Mouse (Mus musculus) heart, embryonic 14.5 days (tissue): ENCODE results near the gene Olfr1412. TPM values are rescaled to one million over a fixed set of nuclear protein-coding genes. Genes with fewer than 3 reads are reported as not detected.

Experiments used
- ATAC-seq: fragments of 200-750 bp; cut with Nextera tagmentation; 2 replicates; pipeline ENCODE4 v1.8.0; 2017; ENCODE audit warnings: low read depth, moderate TSS enrichment; ENCODE audit not compliant: insufficient number of reproducible peaks, insufficient read depth, low FRiP score
- H3K27ac ChIP-seq, 2 experiments: fragments of 200-500 bp in 1 of 2; fragments of 300-500 bp in 1 of 2; sonication (generic) in 1 of 2; replicated peaks in 1 of 2; 2 replicates each; pipeline ENCODE4 v1.5.1; 2012 to 2014; ENCODE audit warnings: low read depth in 2 of 2, low read length in 2 of 2, control low read depth in 1 of 2, mild to moderate bottlenecking in 1 of 2, mixed read lengths in 1 of 2; ENCODE audit not compliant: control insufficient read depth in 1 of 2, insufficient read depth in 1 of 2
- H3K27me3 ChIP-seq: fragments of 300-500 bp; sonication (generic); 2 replicates; pipeline ENCODE4 v1.6.1; 2014; ENCODE audit warnings: mild to moderate bottlenecking, low read length, control low read depth; ENCODE audit not compliant: control insufficient read depth, insufficient read depth
- H3K36me3 ChIP-seq: fragments of 300-500 bp; sonication (generic); 2 replicates; pipeline ENCODE4 v1.6.1; 2014; ENCODE audit warnings: mild to moderate bottlenecking, control low read depth, low read length, mixed read lengths; ENCODE audit not compliant: control insufficient read depth, insufficient read depth
- H3K4me1 ChIP-seq, 2 experiments: fragments of 200-500 bp in 1 of 2; fragments of 300-500 bp in 1 of 2; sonication (generic) in 1 of 2; 2 replicates each; pipeline ENCODE4 v1.6.1; 2012 to 2014; ENCODE audit warnings: low read length in 2 of 2, control low read depth in 1 of 2, mixed read lengths in 1 of 2; ENCODE audit not compliant: control insufficient read depth in 2 of 2, insufficient read depth in 2 of 2
- H3K4me2 ChIP-seq: fragments of 300-500 bp; sonication (generic); 2 replicates; pipeline ENCODE4 v1.6.1; 2014; ENCODE audit warnings: mild to moderate bottlenecking, low read length
- H3K4me3 ChIP-seq, 2 experiments: fragments of 200-500 bp in 1 of 2; fragments of 300-500 bp in 1 of 2; sonication (generic) in 1 of 2; 2 replicates each; pipeline ENCODE4 v1.5.1; 2012 to 2014; ENCODE audit warnings: low read length in 2 of 2, mild to moderate bottlenecking in 2 of 2, control low read depth in 1 of 2, low read depth in 1 of 2, moderate library complexity in 1 of 2; ENCODE audit not compliant: control insufficient read depth in 1 of 2, insufficient read depth in 1 of 2
- H3K9ac ChIP-seq: fragments of 300-500 bp; sonication (generic); 2 replicates; pipeline ENCODE4 v1.6.1; 2014; ENCODE audit warnings: mild to moderate bottlenecking, low read length
- H3K9me3 ChIP-seq: fragments of 300-500 bp; sonication (generic); 2 replicates; pipeline ENCODE4 v1.6.1; 2016; ENCODE audit warnings: low read length, control low read depth; ENCODE audit not compliant: control insufficient read depth
- WGBS: fragments of 180-500 bp; shearing (Covaris S2); extraction: QIAGEN DNeasy Blood & Tissue Kit; methylation state at CpG from one replicate; pipeline ENCODE4 v1.1.7; 2014; 5-methylcytosine and 5-hydroxymethylcytosine counted together
- polyA plus RNA-seq: library from polyadenylated mRNA; unstranded; fragments of >200 nt; fragmentation: Nextera tagmentation; extraction: Ambion mirVana; gene quantifications from 2 replicates; pipeline ENCODE4 v1.2.1, GENCODE M21; 2014

The Olfr1412 gene
- polyA plus RNA-seq: not detected in 2 replicates

DNA sequence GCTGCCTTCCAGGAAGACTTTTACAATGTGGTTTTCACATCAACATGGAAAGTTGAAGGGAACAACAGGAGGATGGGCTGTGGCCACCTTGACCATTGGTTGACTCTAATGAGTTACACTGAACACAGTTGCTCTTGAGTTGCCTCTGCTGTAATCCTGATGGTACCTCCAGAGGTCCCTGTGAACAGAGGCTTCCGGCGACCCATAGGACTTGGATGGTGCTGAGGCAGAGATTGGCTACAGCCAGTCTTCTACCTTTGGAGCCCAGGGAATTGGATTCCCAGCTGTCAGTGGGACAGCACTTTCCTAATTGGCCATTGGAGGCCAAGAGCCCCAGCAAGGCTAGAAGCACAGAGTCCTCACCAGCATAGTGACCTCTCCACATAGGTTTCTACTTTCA, at the start of gene Olfr1412:
TSS of gene Olfr1412 (plus strand) at position 301 of the 400 bp plus-strand sequence.
- no peak for ATAC-seq
- H3K9ac ChIP-seq: no peak within 1 kb of the TSS
- H3K4me1 ChIP-seq: no peaks in the 10 kb centered on the region
- no peaks in the 10 kb centered on the region for H3K27me3 ChIP-seq
- H3K4me3 ChIP-seq: no peak within 1 kb of the TSS
- no peak within 1 kb of the TSS for H3K4me2 ChIP-seq
- no peaks in the 10 kb centered on the region for H3K36me3 ChIP-seq
- 78% methylated on average over 2 of the region's 2 CpGs for WGBS
- H3K27ac ChIP-seq: no peak within 1 kb of the TSS
- H3K9me3 ChIP-seq: no peaks in the 10 kb centered on the region

DNA sequence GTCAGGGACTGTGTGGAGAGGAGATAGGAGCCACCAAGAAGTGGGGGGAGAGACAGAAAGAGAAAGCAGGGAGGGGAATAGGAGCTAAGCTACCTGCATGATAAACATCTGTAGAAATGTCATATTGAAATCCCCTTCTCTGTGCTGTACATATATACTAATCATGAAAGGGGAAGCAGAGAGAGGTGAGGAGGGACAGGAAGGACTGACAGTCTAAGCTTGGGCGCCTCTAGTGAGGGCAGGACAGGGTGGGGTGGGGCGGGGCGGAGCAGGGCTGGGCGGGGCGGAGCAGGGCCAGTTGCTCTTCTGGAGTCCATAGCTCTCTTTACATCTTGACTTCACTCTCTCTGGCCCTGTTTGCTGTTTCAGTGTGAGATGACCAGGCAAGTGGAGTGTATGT, 48.6 kb upstream of the Olfr1412 start:
- ATAC-seq: no peak

DNA sequence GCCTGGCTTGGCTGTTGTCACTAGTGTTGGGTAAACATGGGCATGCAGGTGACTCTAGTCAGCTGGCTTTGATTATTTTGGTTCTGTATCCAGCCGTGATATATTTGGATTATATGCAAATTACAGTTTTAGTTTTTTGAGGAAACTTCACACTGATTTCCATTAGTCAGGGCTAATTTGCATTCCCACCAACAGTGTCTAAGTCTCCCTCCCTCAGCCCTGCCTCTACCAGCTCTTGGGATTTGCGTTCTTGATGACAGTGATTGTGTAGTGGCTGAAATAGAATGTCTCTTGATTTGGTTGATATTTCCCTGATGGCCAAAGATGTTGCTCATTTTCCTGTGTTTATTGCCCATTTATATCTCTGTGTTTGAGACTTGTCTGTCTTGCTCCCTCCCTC, 46.5 kb upstream of the Olfr1412 start:
- Histone ChIP-seq H3K4me2 (no peak overlapping the region), H3K27ac (no peak overlapping the region), H3K9me3 (no peaks in the 10 kb centered on the region), H3K9ac (no peak overlapping the region), H3K4me1 (no peaks in the 10 kb centered on the region), H3K27me3 (no peaks in the 10 kb centered on the region), H3K4me3 (no peak overlapping the region), H3K36me3 (no peaks in the 10 kb centered on the region)
- WGBS: 46% methylated on average over 2 of the region's 2 CpGs
- ATAC-seq: no peak

More for the DNA sequence above, 48.6 kb upstream of the Olfr1412 start:
- H3K27ac ChIP-seq: no peak overlapping the region
- H3K36me3 ChIP-seq: no peaks in the 10 kb centered on the region
- H3K4me1 ChIP-seq: no peaks in the 10 kb centered on the region
- H3K9ac ChIP-seq: no peak overlapping the region
- H3K27me3 ChIP-seq: 0 out of 2 replicates have a peak, but pooled peaks cover under 1% of the 10 kb centered on the region
- WGBS: 25% methylated on average over 5 of the region's 5 CpGs
- H3K9me3 ChIP-seq: no peaks in the 10 kb centered on the region
- H3K4me3 ChIP-seq: no peak overlapping the region
- H3K4me2 ChIP-seq: no peak overlapping the region

DNA sequence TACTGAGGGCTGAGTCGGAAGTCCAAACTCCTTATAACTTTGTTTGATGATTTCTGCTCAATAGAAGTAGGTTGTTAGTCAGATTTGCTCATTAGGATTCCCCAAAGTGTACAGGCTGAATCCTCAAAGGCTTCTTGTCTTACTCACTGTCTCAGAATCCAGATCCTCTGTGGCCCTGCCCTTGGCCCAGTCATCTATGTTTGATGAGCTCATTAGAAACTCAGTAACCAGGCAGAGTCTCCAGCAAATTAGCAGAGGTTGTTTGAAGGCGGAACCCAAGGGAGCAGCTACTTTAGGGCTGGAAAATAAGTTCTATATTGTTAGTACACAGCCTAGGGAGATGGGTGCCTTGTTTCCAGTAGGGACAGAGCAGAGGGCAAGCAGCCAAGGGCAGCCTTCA, 39.6 kb upstream of the Olfr1412 start:
- Histone ChIP-seq H3K27me3 (no peaks in the 10 kb centered on the region), H3K9ac (no peak overlapping the region), H3K27ac (no peak overlapping the region), H3K4me1 (no peaks in the 10 kb centered on the region), H3K4me3 (no peak overlapping the region), H3K4me2 (no peak overlapping the region), H3K9me3 (no peaks in the 10 kb centered on the region), H3K36me3 (no peaks in the 10 kb centered on the region)
- WGBS: 71% methylated on average over 2 of the region's 2 CpGs
- ATAC-seq: no peak

DNA sequence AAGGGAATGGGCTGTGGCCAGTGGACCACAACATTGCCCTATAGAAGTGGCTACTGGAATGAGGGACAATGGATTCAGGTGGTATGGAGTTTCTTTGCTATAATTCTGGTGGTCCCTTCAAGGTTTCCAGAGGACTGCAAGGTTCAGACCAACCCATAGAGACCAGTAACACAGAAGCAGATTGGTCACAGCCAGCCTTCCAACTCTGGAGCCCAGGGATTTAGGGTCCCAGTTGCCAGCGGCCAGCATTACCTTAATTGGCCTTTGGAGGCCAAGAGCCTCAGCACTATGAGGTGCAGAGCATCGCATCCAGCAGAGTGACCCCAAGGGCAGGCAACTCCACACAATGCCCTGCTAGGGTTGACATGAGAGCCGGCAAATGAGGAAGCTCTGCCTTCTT, 14.6 kb upstream of the Olfr1412 start, which contains the start of gene Olfr1413:
TSS of gene Olfr1413 (plus strand) at position 301 of the 400 bp plus-strand sequence.
- Histone ChIP-seq H3K4me3 (no peak within 1 kb of the TSS), H3K9me3 (no peaks in the 10 kb centered on the region), H3K4me2 (no peak within 1 kb of the TSS), H3K4me1 (no peaks in the 10 kb centered on the region), H3K9ac (no peak within 1 kb of the TSS), H3K27me3 (no peaks in the 10 kb centered on the region), H3K36me3 (no peaks in the 10 kb centered on the region), H3K27ac (no peak within 1 kb of the TSS)
- ATAC-seq: no peak
- 82% methylated on average over 3 of the region's 3 CpGs for WGBS

DNA sequence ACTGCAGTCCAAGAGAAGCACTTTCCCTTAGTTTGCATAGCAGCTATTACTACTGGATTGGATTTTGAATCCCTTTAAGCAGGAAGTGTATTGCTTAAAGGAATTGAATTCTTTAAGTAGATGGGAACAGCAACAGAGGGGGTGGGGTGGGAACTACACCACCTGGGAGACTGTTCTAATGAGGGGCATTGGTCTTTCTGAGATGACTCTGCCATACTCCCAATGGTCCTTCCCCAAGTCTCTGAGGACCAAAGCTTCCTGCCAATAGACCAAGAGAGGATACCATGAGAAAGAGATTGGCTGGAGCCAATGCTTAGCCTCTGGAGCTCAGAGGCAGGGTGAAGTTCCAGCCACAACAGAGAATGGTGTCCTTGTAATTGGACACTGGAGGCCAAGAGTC, 8.5 kb downstream of the Olfr1412 start, which contains the start of gene Olfr1411:
TSS of gene Olfr1411 (plus strand) at position 301 of the 400 bp plus-strand sequence.
- H3K36me3 ChIP-seq: no peaks in the 10 kb centered on the region
- H3K27ac ChIP-seq: no peak within 1 kb of the TSS
- ATAC-seq: no peak
- no peaks in the 10 kb centered on the region for H3K9me3 ChIP-seq
- no peak within 1 kb of the TSS for H3K4me3 ChIP-seq
- H3K4me1 ChIP-seq: no peaks in the 10 kb centered on the region
- no peak within 1 kb of the TSS for H3K4me2 ChIP-seq
- no peaks in the 10 kb centered on the region for H3K27me3 ChIP-seq
- no peak within 1 kb of the TSS for H3K9ac ChIP-seq

DNA sequence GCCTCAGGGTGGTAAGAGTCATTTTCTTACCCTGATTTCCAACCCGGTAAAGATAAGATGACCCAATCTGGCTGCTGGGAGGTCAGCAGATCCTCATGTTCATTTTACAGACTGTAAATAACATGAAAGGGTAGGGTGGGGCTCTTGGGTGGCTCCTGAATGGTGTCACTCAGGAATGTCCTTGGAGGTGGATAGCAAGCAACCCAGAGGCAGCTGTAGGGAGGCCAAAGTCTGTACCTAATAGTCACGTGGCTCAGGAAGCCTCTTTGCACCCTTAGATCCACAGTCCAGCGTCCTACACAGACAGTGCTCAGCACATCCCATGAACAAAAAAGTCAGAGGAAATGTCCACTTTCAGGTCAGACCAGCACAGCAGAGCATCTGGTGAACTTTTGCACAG, 10.4 kb downstream of the Olfr1412 start:
- Histone ChIP-seq H3K4me3 (no peak overlapping the region), H3K9ac (no peak overlapping the region), H3K27ac (no peak overlapping the region), H3K36me3 (no peaks in the 10 kb centered on the region), H3K27me3 (no peaks in the 10 kb centered on the region), H3K4me1 (no peaks in the 10 kb centered on the region), H3K4me2 (no peak overlapping the region), H3K9me3 (no peaks in the 10 kb centered on the region)
- no peak; the same call in 1 of the 2 replicates for ATAC-seq
- WGBS: 69% methylated on average over 3 of the region's 3 CpGs

DNA sequence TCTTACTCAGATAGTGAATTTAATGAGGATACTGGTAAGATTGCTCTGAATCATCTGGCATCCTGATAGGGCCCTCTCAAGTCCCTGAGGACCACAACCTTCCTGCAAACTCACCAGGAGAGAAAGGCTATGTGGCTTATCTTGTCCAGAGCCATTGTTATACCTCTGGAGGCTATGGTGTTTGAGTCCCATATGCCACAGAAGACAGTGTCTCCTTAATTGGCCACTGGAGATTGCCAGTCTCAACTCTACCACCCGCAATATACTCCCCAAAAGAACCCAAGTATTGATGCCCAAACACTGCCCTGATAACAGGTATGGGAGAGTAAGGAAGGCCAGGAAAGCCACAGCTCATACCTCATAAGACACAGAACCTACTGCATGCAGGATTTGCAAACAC, 19.9 kb downstream of the Olfr1412 start, which contains the start of gene Olfr1410:
TSS of gene Olfr1410 (plus strand) at position 301 of the 400 bp plus-strand sequence.
- no peaks in the 10 kb centered on the region for H3K36me3 ChIP-seq
- no peaks in the 10 kb centered on the region for H3K9me3 ChIP-seq
- no peak within 1 kb of the TSS for H3K27ac ChIP-seq
- 75% methylated on average over 1 of the region's 1 CpGs for WGBS
- H3K4me2 ChIP-seq: no peak within 1 kb of the TSS
- H3K27me3 ChIP-seq: peaks cover 6% of the 10 kb centered on the region; the same call in 1 of the 2 replicates
- H3K4me3 ChIP-seq: no peak within 1 kb of the TSS
- no peak within 1 kb of the TSS for H3K9ac ChIP-seq
- no peaks in the 10 kb centered on the region for H3K4me1 ChIP-seq
- no peak for ATAC-seq
